Mouse (Mus musculus): ENCODE data around the gene Elp6. TPM values are rescaled to one million over a fixed set of nuclear protein-coding genes. Genes with fewer than 3 reads are reported as not detected.
A peak's percentile ranks its signal among the peaks of the same experiment; 100 is the strongest.
"Not testable (repeated sequence)": the region's sequence is repeated elsewhere in the genome, so short reads cannot be mapped to it uniquely, and the experiment has no call there.

The Elp6 gene
- total RNA-seq, 2 experiments from 2014 or later, result 10.0 to 13.6 TPM

DNA sequence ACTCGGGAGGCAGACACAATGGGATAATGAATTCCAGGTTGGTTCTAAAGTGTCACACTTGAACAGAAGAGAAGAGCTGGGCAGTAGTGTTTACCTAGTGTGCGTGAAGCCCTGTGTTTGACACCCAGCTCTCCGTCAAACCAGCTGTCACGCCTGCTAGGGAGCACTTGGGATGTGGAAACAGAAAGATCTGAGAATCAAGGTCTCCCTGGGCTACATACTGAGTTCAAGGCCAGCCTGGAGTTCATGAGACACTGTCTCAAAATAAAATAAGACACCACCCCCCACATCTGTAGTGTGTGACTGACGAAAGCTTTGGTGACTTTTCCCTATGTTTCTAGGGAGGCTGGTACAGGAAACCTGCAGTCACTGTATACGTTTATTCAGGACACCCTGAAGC, 10.4 kb downstream of the Elp6 start:
- DNase-seq (ENCODE audit: low spot score in 2 of 2), result no peak

DNA sequence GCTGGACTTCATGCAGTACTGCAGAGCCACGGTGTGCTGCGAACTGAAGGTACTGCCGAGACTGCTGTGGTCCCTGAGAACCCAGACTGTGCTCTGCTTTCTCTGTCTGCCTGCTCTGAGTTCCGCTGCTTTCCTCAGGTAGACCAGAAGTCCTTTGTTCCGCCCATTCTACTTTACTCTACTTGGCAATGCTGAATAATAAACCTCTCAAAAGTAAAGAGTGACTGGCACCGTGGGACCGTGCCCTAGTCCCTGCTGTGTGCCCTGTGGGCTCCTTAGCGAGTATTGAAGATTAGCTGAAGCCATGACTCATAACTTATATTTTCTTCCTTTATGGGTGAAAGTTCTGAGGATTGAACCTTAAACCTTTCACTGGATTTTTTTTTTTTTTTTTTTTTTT, 10.9 kb downstream of the Elp6 start:
- no peak for DNase-seq (ENCODE audit: low spot score in 2 of 2)

DNA sequence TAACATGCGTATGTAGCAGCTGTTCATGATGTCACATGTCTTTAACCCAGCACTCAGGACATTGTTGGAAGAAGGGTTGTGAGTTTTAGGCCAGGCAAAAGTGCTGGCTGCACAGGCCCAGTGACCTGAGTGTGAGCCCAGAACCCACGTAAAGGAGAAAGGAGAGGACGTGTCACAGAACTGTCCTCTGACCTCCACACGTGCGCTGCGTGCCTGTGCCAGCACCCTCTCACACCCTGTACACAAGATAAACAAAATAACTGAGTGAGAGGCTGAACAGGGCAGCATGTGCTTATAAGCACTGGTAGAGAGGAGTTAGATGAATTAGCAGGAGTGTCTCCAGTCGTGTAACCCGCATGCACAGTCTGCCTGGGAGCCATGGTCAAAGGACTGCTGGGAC, 11.5 kb downstream of the Elp6 start:
- no peak for DNase-seq (ENCODE audit: low spot score in 2 of 2)

DNA sequence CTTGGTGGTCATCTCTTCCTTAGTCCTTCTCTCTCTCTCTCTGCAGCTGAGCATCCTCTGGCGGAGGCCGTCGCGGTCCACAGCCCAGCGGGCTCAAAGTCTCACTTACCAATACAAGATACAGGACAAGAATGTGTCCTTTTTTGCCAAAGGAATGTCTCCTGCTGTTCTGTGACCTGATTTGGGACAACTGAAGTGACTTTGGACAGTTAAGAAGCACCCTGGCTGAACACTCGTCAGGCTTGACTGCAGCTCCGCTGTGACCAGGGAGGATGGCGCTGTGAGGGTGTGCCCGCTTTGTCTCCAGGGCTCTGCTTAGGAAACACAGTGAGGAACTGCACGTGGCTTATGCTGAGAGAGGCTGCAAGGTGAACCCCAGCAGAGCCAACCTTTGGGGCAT, 15.8 kb downstream of the Elp6 start:
- DNase-seq (ENCODE audit: low spot score in 2 of 2), result no peak

DNA sequence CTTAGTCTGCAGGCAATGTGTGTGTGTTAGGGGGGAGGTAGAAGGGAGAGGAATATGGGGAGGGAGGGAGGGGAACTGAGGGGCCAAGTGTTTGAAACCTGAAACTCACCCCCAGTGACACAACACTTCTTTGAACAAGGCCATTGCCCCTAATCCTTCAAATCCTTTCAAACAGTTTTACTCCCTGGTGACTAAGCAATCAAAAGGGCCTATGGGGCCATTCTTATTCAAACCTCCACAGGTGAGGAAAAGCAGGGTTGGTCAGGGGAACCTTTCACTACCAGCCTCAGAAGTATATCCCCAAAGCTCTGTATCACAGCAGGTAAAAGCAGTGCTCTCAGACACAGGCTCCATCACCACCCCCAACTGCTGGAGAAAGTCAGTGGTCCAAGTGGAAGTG, 18.0 kb downstream of the Elp6 start:
- DNase-seq (ENCODE audit: low spot score in 2 of 2), result no peak

DNA sequence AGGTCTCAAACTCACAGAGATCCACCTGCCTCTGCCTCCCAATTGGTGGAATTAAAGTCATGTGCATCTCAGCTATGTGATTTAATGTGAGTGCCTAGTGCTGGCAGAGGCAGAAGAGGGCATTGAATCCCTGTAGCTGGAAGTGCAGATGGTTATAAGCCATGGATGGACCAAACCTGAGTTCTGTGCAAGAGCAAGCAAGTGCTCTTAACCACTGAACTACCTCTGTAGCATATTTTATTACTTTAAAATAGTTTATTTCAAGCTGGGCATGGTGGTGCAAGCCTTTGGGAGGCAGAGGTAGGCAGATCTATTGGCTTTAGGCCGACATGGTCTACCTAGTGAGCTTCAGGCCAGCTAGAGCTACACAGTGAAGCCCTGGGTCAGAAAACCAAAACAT, 19.2 kb downstream of the Elp6 start:
- DNase-seq (ENCODE audit: low spot score in 2 of 2), result no peak

DNA sequence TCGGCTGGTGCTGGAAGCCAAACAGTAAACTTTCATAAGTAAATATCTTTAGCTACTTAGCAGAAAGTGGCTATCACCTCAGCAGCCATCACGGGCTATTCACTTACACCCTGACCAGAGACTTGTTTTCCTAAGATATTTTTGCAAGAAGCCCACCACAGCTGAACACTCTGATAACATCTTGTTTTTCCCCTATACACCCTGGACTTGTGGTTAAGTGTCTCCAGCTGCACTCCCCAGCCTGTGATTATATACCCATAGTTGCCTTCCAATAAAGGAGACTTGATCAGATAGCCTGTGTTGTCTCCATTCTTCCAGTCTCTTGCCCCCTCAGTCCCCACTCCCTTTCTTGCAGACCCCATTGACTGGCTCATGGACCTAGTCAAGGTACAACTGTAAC, 23.2 kb downstream of the Elp6 start:
- DNase-seq (ENCODE audit: low spot score in 2 of 2), result no peak

DNA sequence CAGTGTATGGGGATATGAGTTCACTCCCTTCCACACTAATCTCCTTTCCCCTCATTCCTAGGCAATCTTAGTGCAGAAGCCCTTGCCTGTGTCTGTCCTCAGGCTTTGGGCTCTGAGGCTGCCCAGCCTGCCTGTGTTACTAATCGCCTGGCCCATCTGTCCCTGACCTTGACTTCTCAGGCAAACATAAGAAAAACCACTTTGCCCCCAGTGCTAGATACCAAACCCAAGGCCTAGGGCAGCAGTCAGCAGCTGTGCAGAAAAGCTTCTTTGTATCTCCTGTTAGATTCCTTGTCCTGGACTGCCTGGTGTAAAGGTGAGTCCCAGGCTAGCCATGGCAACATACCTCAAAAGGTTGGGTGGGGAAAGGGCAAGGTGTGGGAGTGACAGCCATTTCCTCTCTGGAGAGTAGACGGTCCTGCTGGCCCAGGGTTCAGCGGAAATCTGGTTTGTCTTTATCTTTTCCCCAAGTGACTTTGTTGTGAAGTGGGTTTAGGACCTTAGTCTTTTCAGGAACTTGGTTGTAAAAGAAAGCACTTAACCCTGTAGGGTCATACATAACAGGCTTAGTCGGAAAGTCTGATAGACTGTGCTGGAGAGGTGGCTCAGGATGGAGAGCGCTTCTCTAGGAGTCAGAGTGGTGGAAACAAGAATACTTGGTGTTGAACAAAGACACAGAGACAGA, 24.1 kb downstream of the Elp6 start:
- DNase-seq (ENCODE audit: low spot score in 2 of 2), result no peak

DNA sequence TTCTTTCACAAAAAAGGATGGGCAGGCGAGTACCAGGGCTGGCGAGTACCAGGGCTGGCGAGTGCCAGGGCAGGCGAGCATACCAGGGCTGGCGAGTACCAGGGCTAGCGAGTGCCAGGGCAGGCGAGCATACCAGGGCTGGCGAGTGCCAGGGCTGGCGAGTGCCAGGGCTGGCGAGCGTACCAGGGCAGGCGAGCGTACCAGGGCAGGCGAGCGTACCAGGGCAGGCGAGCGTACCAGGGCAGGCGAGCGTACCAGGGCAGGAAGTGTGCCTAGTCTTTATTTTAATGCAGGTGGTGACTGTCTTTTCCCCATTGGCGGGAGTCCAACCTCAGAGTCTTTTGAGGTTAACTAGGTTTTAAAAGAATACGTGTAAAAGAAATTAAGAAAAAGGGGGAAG, 24.7 kb downstream of the Elp6 start:
- no peak for DNase-seq (ENCODE audit: low spot score in 2 of 2)

DNA sequence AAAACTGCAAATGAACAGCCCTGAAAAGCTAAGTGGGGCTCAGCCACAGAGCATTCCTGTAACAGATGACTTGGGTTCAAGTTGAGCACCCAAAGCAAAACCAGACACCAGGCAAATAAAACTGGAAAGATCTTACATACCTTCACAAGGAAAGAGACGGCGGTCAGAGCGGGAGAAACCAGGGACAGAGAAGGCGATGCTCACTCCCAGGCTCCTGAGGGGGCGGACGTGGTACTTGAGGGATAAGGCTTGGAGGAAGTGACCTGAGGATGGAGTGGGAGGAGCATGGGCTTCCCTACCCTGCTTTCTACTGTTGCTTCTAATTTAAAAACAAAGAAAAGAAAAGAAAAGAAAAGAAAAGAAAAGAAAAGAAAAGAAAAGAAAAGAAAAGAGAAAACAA, 25.4 kb downstream of the Elp6 start:
- DNase-seq (ENCODE audit: low spot score in 2 of 2), result no peak

DNA sequence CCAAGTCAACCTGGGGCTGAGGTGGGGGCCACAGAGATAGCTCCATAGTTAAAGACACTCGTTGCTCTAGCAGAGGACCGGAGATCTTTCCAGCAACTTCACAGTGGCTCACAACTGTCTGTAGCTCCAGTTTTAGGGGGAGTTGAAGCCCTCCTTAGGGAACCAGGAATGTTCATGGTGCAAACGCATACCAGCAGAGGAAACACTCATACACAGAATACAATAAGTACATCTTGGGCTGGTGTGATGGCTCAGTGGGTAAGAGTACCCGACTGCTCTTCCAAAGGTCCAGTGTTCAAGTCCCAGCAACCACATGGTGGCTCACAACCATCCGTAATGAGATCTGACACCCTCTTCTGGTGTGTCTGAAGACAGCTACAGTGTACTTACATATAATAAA, 25.9 kb downstream of the Elp6 start:
- not testable (repeated sequence) for DNase-seq (ENCODE audit: low spot score in 2 of 2)

DNA sequence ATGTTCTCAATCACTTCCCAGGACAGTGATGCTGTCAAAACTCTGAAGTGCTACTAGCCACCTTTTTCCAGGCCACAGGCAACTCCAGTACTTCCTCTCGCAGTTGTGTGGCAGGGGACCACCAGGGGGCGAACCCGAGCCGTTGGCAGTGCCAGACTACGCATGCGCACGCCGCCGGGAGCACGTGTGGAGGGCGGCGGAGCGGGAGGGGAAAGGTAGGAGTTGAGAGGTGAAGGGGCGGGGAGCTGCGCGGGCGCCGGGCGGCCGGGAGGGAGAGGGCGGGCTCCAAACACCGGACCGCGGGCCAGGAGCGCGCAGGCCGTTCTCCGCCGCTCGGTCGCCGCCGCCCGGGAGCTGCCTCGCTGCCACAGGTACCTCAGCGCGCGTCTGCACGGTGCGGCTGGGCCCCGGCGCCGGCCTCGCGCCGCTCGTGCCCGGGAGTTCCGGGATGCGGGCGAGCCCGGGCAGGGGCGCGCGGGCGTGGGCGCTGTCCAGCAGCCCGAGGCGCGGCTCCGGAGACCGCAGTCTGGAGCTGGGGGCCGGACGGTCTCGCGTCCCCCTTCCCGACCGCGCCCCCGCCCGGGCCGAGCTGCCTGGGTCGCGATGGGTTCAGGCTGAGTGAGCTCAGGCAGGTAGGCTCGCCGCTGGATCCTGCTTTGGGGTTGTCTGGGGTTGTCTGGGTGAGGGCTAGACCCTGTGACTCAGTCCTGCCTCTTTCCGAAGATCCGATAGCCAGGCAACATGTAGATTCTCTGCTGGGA, 28.3 kb downstream of the Elp6 start, which contains the start of gene Scap:
Gene Scap (plus strand): TSS at position 154 of the 761 bp plus-strand sequence.
- peak; percentile 97 to 99 for DNase-seq (ENCODE audit: low spot score in 2 of 2)

DNA sequence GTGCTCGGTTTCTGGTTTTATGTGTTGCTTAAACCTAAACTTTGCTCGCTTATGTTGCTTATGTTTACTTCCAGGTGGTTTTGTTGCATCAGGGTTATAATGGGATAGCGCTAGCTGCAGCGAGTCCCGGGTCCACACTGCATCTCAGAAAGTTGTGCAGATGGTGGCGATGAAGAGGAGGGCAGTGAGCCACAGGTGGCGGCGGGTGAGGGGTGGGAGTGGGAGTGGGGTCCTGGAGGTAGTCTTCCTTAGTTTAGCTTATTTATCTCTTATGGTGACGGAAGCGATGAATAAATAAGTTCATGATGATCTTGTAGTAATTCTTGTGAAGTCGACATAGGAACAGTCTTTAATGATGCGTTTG, 28.9 kb downstream of the Elp6 start:
- DNase-seq (ENCODE audit: low spot score in 2 of 2), result no peak

DNA sequence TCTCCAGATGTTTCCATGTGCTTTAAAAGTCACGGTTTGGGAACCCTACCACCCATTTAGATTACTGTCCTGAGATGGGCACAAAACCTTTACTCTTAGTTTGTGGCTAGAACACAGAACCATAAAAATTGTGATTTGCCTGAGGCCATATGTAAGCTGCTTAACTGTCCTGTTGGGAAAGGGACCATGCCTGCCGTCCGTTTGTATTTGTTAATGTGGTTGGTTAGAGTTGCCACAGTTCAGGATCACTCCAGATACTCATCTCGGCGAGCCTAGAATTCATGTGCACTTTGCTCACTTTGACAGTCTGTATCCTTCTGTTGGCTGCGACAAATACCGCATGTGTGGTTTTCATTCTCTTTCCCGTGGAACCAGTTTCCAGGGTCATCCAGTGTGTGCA, 29.9 kb downstream of the Elp6 start:
- no peak for DNase-seq (ENCODE audit: low spot score in 2 of 2)

DNA sequence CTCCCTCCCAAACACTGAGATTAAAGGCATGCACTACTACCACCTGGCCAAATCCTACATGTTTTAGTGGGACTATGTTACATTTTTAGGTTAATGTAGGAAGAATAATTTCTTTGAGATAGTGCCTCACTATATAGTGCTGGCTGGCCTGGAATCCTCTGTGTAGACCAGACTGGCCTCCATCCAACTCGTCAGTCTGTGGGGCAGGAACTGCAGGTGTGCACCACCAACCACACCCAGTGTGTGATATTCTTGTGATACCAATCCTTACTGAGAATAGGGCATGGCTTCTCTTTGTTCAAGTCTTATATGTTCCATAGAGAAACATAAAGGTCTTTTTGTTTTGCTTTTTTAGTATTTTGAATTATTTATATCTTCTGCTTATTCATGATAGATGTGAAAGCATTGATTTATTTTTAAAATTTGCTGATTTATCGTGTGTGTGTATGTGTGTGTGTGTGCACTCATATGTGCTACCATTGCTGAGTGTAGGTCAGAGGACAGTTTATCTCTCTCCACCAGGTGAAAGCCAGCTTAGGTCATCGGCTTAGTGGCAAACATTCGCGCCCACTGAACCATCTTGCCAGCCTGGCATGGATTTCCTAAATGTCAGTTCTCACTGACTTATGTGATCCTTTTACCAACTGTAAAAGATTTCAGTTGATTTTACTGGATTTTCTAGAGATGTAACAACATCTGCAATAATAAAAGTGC, 35.2 kb downstream of the Elp6 start:
- DNase-seq (ENCODE audit: low spot score in 2 of 2), result no peak

DNA sequence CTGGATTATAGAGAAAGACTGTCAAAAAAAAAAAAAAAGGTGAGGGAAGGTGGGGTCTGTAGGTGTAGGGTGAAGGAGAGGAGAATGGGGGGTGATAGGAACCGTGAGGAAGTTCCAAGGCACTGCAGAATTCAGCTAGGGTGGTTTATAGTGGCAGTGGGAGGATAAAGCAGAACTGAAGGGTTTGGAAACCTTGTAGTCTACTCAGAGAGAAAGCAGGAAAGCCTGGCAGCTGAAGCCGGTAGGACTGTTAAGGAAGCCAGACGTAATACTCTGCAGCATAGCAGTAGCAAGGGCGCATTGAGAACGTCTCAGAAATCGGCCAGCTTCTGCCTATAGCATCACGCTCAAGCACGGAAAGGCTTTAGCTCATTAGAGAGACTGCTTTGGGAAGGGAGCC, 37.0 kb downstream of the Elp6 start:
- DNase-seq (ENCODE audit: low spot score in 2 of 2), result no peak

DNA sequence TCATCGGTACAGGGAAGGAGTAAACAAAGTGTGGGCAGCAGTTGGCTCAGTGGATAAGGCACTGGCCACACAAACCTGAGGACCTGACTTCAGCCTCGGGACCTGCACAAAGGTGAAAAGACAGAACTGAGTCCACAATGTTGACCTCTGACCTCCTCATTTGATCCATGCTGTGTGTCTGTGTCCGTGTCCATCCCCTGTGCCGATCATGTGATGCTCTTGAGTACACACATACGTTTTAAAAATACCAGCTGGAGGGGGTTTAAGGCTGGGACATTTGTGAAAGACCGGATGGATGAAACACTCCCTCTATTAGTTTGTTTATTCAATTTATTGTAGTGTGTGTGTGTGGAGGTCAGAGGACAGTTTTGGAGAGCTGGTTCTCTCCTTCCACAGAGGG, 38.8 kb downstream of the Elp6 start:
- no peak for DNase-seq (ENCODE audit: low spot score in 2 of 2)

DNA sequence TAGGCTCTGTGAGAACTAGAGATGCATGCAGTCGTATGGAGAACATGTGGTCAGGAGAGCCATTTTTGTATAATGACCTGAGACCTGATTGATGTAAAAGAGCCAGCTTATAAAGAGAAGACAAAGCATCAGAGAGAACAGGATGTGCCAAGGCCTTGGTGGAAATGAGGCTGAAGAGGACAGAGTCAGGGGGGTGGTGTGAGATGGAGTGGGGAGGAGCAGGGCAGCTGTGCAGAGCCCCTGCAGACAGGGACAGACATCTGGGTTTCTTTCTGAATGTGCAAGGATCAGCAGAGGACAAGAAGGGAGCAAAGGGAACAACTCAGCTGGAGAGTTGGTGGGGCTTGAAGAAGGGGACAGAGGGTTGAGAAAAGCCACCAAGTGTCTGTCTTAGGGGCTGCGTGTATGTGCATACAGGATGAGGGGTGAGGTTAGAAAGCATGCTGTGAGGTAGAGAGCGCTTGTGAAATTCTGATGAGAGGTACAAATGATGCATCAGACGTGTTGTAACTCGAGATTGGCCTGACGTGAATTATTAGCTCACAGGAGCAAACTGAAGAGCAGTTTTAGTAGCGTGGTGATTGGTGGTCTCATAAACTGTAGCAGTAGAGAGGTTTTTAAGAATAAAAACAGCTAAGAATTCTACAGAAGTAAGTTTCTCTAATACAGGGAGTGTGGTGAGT, 40.2 kb downstream of the Elp6 start:
- no peak for DNase-seq (ENCODE audit: low spot score in 2 of 2)

DNA sequence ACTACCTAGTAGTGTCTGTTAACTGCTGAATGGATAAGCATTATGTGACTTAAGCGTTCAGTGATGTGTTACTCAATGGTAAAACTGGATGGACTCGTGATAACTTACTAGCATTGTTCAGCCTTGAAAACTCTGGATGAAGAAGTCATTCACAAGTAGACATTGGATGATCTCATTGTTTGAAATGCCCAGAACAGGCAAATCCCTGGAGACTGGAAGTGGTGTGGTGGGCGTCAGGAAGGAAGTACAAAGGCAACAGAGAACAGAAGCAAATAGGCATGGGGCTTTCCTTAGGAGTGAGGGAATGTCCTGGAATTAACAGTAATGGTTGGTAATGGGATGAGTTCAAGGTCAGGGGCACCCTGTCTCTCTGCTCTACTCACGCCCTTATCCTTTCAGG, 43.9 kb downstream of the Elp6 start:
- no peak for DNase-seq (ENCODE audit: low spot score in 2 of 2)

DNA sequence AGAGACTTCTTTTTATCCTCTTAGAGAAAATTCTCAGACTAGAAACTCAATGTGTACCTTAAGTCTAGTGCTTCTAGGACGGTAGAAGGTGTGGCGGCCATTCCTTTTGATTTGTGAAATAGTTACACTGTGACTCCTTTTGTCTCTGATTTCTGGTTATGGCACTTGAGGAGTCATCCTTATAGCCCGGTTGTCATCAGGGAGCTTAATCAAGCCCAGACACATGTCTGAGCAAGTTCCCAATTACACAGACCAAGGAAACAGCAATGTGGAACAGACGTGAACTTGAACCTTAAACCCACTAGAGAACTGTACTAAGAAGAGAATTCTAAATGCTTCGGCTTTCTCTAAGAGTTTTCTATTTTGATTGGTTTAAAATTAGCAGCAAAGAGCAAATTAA, 45.2 kb downstream of the Elp6 start:
- no peak for DNase-seq (ENCODE audit: low spot score in 2 of 2)

DNA sequence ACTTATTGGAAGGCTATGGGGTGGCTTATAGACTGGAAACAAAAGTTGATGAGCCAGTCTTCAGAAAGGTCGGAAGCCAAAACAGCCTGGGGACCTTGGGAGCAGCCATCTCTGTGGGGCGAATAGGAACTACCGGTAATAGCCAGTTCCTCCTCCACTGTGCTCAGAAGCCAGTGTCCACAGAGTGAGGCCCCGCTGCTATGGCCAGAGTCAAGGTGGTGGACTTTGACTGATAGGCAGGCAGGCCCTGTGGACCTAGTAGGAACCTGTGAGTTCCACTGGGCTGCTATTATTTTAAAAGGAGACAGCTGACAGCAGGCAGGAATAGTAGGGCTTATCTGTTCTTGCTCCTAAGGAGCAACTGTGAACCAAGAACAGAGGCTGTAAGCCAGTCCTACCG, 45.6 kb downstream of the Elp6 start:
- DNase-seq (ENCODE audit: low spot score in 2 of 2), result no peak

DNA sequence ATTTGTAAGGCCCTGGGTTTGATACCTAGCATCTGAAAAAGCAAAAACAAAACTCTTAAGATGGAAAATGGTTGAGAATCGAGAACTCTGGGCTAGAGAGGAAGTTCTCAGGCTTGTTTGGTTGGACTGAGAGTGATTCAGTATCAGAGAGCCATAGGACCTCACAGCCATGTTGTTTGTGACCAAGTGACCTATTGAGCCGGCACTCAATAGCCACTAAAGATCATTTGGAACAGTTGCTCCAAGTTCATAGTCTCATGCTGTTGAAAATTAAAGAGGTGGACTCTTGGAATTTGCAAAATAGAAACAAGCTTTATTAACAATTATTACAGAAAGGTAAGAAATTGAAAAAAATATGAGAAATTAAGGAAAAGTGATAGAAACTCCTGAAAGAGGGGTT, 46.4 kb downstream of the Elp6 start:
- DNase-seq (ENCODE audit: low spot score in 2 of 2), result no peak
